Mouse (Mus musculus) liver, embryonic 15.5 days (tissue): ENCODE data around the gene Ccr10. TPM values are rescaled to one million over a fixed set of nuclear protein-coding genes. Genes with fewer than 3 reads are reported as not detected.

Experiments
- ATAC-seq: fragments of 200-750 bp; cut with Nextera tagmentation; 2 replicates; pipeline ENCODE4 v1.8.0; 2017; ENCODE audit warnings: moderate number of reproducible peaks, mild to moderate bottlenecking, moderate library complexity; ENCODE audit not compliant: insufficient read depth
- H3K27ac ChIP-seq: fragments of 300-500 bp; sonication (generic); replicated peaks from 2 replicates; pipeline ENCODE4 v1.5.1; 2015; ENCODE audit warnings: mild to moderate bottlenecking, inconsistent platforms
- H3K27me3 ChIP-seq: fragments of 300-500 bp; sonication (generic); 2 replicates; pipeline ENCODE4 v1.6.1; 2015; ENCODE audit warnings: mild to moderate bottlenecking, inconsistent platforms
- H3K36me3 ChIP-seq: fragments of 300-500 bp; sonication (generic); replicated peaks from 2 replicates; pipeline ENCODE4 v1.6.1; 2015; ENCODE audit warnings: moderate library complexity, mild to moderate bottlenecking, inconsistent platforms
- H3K4me1 ChIP-seq: fragments of 300-500 bp; sonication (generic); replicated peaks from 2 replicates; pipeline ENCODE4 v1.6.1; 2015; ENCODE audit warnings: inconsistent platforms
- H3K4me2 ChIP-seq: fragments of 300-500 bp; sonication (generic); 2 replicates; pipeline ENCODE4 v1.6.1; 2015; ENCODE audit warnings: moderate library complexity, mild to moderate bottlenecking, inconsistent platforms
- H3K4me3 ChIP-seq: fragments of 300-500 bp; sonication (generic); replicated peaks from 2 replicates; pipeline ENCODE4 v1.5.1; 2015; ENCODE audit warnings: mild to moderate bottlenecking, inconsistent platforms
- H3K9ac ChIP-seq: fragments of 300-500 bp; sonication (generic); 2 replicates; pipeline ENCODE4 v1.6.1; 2015; ENCODE audit warnings: moderate library complexity, mild to moderate bottlenecking, inconsistent platforms
- H3K9me3 ChIP-seq: fragments of 300-500 bp; sonication (generic); replicated peaks from 2 replicates; pipeline ENCODE4 v1.6.1; 2016; ENCODE audit warnings: inconsistent platforms
- WGBS: fragments of 180-500 bp; shearing (Covaris S2); methylation state at CpG from one replicate; pipeline ENCODE4 v1.1.7; 2015; ENCODE audit warnings: mixed read lengths; ENCODE audit not compliant: insufficient replicate concordance; 5-methylcytosine and 5-hydroxymethylcytosine counted together
- polyA plus RNA-seq: library from polyadenylated mRNA; unstranded; fragments of >200 nt; fragmentation: Nextera tagmentation; extraction: Ambion mirVana; gene quantifications from 2 replicates; pipeline ENCODE4 v1.2.1, GENCODE M21; 2015

The Ccr10 gene
- polyA plus RNA-seq: 0.05 TPM in 1 of 2 replicates, not detected in the other

GRCm38 (mm10) chr11:101174851-101175628, at the start of gene Ccr10:
Ccr10 (minus strand) TSS chr11:101175443.
- Histone ChIP-seq H3K9ac (no peak within 1 kb of the TSS), H3K4me3 (peak within 1 kb of the TSS; percentile 37), H3K36me3 (no peaks in the 10 kb centered on the region), H3K4me2 (peak within 1 kb of the TSS; percentile 66), H3K27ac (no peak within 1 kb of the TSS), H3K27me3 (peaks cover 98% of the 10 kb centered on the region), H3K9me3 (no peaks in the 10 kb centered on the region), H3K4me1 (peaks cover 62% of the 10 kb centered on the region)
- 21% methylated on average over 14 of the region's 14 CpGs for WGBS
- no peak for ATAC-seq

DNA sequence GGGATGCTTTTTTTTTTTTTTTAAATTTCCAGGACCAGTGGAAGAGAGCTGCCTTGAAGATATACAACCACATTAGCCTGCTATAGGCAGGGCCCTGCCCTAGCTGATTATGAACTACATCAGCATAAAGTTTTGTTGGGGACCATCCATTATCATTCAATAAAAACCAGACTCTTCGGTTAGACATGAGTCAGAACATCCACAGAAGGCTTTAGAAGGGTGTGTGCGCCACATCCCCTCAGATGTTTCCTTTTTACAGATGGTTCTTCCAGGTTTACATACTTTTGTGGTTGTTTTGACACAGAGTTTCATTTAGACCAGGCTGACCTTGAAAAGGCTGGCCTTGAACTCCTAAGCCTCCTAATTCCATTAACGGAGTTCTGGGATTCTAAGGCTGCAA, 49.1 kb upstream of the Ccr10 start:
- H3K27ac ChIP-seq: no peak overlapping the region; the same call in 1 of the 2 replicates

GRCm38 (mm10) chr11:101221306-101221986, 46.2 kb upstream of the Ccr10 start:
- H3K4me2 ChIP-seq: no peak overlapping the region
- peaks cover 27% of the 10 kb centered on the region for H3K4me1 ChIP-seq
- H3K4me3 ChIP-seq: no peak overlapping the region
- no peak overlapping the region for H3K9ac ChIP-seq
- H3K9me3 ChIP-seq: no peaks in the 10 kb centered on the region
- no peak overlapping the region for H3K27ac ChIP-seq
- no peaks in the 10 kb centered on the region for H3K27me3 ChIP-seq
- no peak for ATAC-seq
- 51% methylated on average over 8 of the region's 8 CpGs for WGBS
- H3K36me3 ChIP-seq: peaks cover 11% of the 10 kb centered on the region

More for the DNA sequence above, 49.1 kb upstream of the Ccr10 start:
- no peaks in the 10 kb centered on the region for H3K36me3 ChIP-seq
- H3K4me2 ChIP-seq: no peak overlapping the region
- no peaks in the 10 kb centered on the region for H3K9me3 ChIP-seq
- peaks cover 22% of the 10 kb centered on the region for H3K27me3 ChIP-seq
- ATAC-seq: no peak
- 72% methylated on average over 3 of the region's 3 CpGs for WGBS
- peaks cover 31% of the 10 kb centered on the region for H3K4me1 ChIP-seq
- 0 out of 2 replicates have a peak overlapping the region, but pooled peaks have one; percentile 98 for H3K4me3 ChIP-seq
- no peak overlapping the region for H3K9ac ChIP-seq

DNA sequence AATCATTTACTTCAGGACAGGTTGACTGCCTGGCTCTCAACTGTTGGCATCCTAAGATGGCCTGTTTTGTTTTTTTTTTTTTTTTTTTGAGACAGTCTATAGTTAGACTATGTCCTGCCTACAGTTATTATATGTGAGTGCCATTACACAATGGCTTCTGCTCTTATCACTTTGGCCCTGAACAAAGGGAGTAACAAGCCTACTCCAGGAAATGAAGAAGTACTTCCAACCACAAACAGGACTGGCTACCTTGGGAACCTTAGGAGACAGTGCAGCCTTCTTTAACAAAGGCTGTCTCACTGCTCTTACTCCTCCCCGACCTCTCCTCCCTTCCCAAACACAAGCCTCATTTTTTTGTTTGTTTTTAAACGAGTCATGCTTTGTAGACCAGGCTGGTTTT, 45.6 kb upstream of the Ccr10 start:
- H3K9ac ChIP-seq: no peak overlapping the region
- H3K27ac ChIP-seq: no peak overlapping the region
- H3K9me3 ChIP-seq: no peaks in the 10 kb centered on the region
- no peak for ATAC-seq
- no peaks in the 10 kb centered on the region for H3K27me3 ChIP-seq
- H3K4me1 ChIP-seq: peaks cover 25% of the 10 kb centered on the region
- WGBS: 17% methylated on average over 2 of the region's 2 CpGs
- H3K4me3 ChIP-seq: no peak overlapping the region
- no peak overlapping the region for H3K4me2 ChIP-seq
- peaks cover 17% of the 10 kb centered on the region for H3K36me3 ChIP-seq

- ATAC-seq: no peak
- no peak overlapping the region for H3K27ac ChIP-seq
- H3K9me3 ChIP-seq: no peaks in the 10 kb centered on the region
- no peak overlapping the region for H3K9ac ChIP-seq
- 54% methylated on average over 10 of the region's 10 CpGs for WGBS
- H3K4me3 ChIP-seq: no peak overlapping the region
- peaks cover 39% of the 10 kb centered on the region for H3K36me3 ChIP-seq
- peaks cover 7% of the 10 kb centered on the region; the same call in 1 of the 2 replicates for H3K4me1 ChIP-seq
- H3K4me2 ChIP-seq: no peak overlapping the region
- H3K27me3 ChIP-seq: no peaks in the 10 kb centered on the region
These were observed 43.3 kb upstream of the Ccr10 start for GRCm38 (mm10) chr11:101218436-101219055.

DNA sequence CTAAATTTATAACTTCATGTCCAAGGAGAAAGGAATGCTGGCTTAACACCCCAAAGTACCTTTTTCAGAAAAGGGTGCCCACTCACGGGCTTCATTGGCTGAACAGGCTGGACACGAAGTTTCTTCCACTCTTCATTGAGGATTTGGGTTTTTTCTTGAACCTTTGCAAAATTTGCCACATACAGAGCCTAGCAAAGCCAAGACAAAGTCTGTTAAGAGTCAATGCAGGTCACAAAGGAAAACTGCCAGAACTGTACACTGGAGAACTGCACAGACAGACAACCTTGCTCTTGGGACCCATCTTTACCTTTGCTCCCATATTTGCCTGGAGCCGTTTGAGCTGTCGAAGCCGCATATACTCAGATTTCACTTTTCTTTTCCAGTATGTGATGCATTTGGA, 41.7 kb upstream of the Ccr10 start:
- H3K36me3 ChIP-seq: peaks cover 51% of the 10 kb centered on the region
- H3K9ac ChIP-seq: no peak overlapping the region
- H3K4me1 ChIP-seq: peaks cover 7% of the 10 kb centered on the region; the same call in 1 of the 2 replicates
- H3K4me2 ChIP-seq: no peak overlapping the region
- no peaks in the 10 kb centered on the region for H3K27me3 ChIP-seq
- H3K9me3 ChIP-seq: no peaks in the 10 kb centered on the region
- 74% methylated on average over 5 of the region's 5 CpGs for WGBS
- H3K27ac ChIP-seq: no peak overlapping the region
- ATAC-seq: no peak
- no peak overlapping the region for H3K4me3 ChIP-seq

DNA sequence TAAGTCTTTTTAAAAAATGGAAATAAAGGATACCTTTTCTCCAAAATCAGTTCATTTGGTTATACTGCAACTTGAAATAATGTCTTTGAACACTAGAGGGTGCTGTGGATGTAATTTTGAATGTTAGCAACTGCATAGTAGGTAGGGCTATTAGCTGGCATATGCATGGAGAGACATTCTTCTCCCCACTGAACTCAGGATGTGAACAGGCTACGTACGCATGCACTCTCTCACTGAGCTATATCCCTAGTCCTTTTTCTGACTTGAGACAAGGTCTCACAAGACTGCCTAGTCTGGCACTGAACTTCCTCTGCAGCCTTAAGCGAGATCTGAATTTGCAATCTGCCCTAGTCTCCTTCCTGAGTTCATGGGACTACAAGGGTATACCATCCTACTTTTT, 36.7 kb upstream of the Ccr10 start:
- Histone ChIP-seq H3K36me3 (peaks cover 80% of the 10 kb centered on the region), H3K4me1 (no peaks in the 10 kb centered on the region), H3K9me3 (no peaks in the 10 kb centered on the region), H3K9ac (no peak overlapping the region), H3K27ac (no peak overlapping the region), H3K4me2 (no peak overlapping the region), H3K27me3 (no peaks in the 10 kb centered on the region), H3K4me3 (no peak overlapping the region)
- WGBS: 37% methylated on average over 3 of the region's 3 CpGs
- ATAC-seq: peak; percentile 40; the same call in 1 of the 2 replicates

DNA sequence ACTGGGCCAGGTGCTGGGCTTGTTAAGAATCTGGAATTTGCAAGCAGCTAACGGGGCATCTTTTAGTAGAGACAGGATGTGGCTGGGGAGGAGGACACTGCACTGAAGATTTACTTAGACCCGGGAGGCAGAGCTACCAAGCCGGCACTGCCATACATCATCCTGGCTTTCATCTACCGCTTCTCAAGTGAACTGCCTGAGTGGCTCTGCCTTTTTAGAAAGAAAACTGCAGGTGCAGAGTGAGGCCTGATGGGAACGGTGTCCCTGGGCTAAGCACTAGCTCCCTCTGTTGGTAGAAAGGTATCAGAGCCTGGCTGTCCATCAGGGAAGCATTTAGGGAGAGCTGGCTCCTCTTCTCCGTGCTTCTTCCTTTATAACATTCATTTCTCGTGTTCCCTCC, 25.7 kb upstream of the Ccr10 start:
- no peaks in the 10 kb centered on the region for H3K27me3 ChIP-seq
- ATAC-seq: no peak
- H3K9me3 ChIP-seq: no peaks in the 10 kb centered on the region
- H3K36me3 ChIP-seq: peaks cover 81% of the 10 kb centered on the region
- H3K9ac ChIP-seq: no peak overlapping the region
- 40% methylated on average over 7 of the region's 7 CpGs for WGBS
- H3K4me3 ChIP-seq: no peak overlapping the region
- no peak overlapping the region for H3K27ac ChIP-seq
- no peak overlapping the region for H3K4me2 ChIP-seq
- peaks cover 21% of the 10 kb centered on the region for H3K4me1 ChIP-seq

DNA sequence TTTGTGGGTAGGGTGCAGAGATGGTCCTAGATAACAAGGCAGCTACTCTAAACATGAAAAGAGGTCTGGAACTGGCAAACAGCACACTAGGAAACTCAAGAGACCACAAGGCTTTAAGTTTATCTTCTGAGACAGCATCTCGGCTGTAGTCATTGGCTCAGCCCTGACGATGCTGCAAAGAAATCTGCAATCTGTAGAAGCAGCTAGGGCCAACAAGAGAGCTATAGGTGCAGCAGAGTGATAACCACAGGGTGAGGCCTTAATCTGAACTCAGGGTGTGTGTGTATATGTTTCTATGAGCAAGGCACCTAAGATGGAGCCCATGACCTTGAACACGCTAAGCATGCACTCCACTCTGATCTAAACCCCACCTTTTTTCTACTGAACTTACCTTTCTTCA, 24.3 kb upstream of the Ccr10 start:
- ATAC-seq: peak; percentile 89
- Histone ChIP-seq H3K27me3 (no peaks in the 10 kb centered on the region; the same call in 1 of the 2 replicates), H3K36me3 (peaks cover 86% of the 10 kb centered on the region), H3K4me1 (peaks cover 21% of the 10 kb centered on the region), H3K9me3 (no peaks in the 10 kb centered on the region), H3K27ac (0 out of 2 replicates have a peak overlapping the region, but pooled peaks have one; percentile 38), H3K9ac (no peak overlapping the region), H3K4me2 (peak overlapping the region; percentile 6; the same call in 1 of the 2 replicates), H3K4me3 (no peak overlapping the region)
- WGBS: 44% methylated on average over 3 of the region's 3 CpGs

DNA sequence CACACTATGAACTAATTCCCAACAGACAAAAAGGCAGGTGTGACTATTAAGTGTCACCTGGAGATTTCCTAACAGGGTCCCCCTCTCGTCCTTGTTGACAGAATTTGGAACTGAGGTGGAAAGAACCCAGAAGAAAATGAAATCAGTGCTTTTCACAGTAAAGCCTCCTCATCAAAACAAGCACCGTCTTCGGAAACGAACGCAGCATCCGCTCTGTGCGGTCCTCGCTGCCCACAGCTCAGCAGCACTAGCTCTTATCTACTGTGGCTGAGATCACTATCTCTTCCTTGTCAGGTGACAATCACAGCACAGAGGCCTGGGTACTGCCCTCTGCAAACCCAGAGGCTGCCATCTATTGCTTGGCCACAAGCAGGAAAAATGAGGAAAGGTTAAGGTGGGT, 20.9 kb upstream of the Ccr10 start:
- Histone ChIP-seq H3K27me3 (no peaks in the 10 kb centered on the region; the same call in 1 of the 2 replicates), H3K36me3 (peaks cover 82% of the 10 kb centered on the region), H3K9ac (no peak overlapping the region), H3K4me3 (no peak overlapping the region), H3K4me1 (peaks cover 32% of the 10 kb centered on the region), H3K4me2 (no peak overlapping the region), H3K27ac (no peak overlapping the region), H3K9me3 (no peaks in the 10 kb centered on the region)
- 78% methylated on average over 8 of the region's 8 CpGs for WGBS
- no peak for ATAC-seq

GRCm38 (mm10) chr11:101195571-101195970, 20.3 kb upstream of the Ccr10 start:
- no peak overlapping the region for H3K4me3 ChIP-seq
- no peak overlapping the region for H3K9ac ChIP-seq
- ATAC-seq: no peak
- H3K4me1 ChIP-seq: peaks cover 34% of the 10 kb centered on the region
- no peaks in the 10 kb centered on the region; the same call in 1 of the 2 replicates for H3K27me3 ChIP-seq
- no peak overlapping the region for H3K27ac ChIP-seq
- WGBS: 79% methylated on average over 8 of the region's 8 CpGs
- peaks cover 76% of the 10 kb centered on the region for H3K36me3 ChIP-seq
- H3K4me2 ChIP-seq: no peak overlapping the region
- no peaks in the 10 kb centered on the region for H3K9me3 ChIP-seq
